Mouse (Mus musculus) cortical plate, adult 2 months (tissue): ENCODE results near the gene Add3. TPM values are rescaled to one million over a fixed set of nuclear protein-coding genes. Genes with fewer than 3 reads are reported as not detected.

Source experiments
- H3K27ac ChIP-seq: fragments of 200-500 bp; 2 replicates; pipeline ENCODE4 v1.5.1; 2012; ENCODE audit warnings: low read length, control low read depth, inconsistent platforms; ENCODE audit not compliant: insufficient read depth
- H3K4me1 ChIP-seq: fragments of 200-500 bp; 2 replicates; pipeline ENCODE4 v1.6.1; 2011; ENCODE audit warnings: low read length; ENCODE audit not compliant: control insufficient read depth, insufficient read depth
- H3K4me3 ChIP-seq: fragments of 200-500 bp; 2 replicates; pipeline ENCODE4 v1.5.1; 2011; ENCODE audit warnings: mild to moderate bottlenecking, low read length, control low read depth; ENCODE audit not compliant: insufficient read depth
- CTCF ChIP-seq: fragments of 200-500 bp; IDR thresholded peaks from 2 replicates; pipeline ENCODE4 v1.5.1; 2011; ENCODE audit warnings: mild to moderate bottlenecking, control low read depth, low read length; ENCODE audit not compliant: insufficient read depth; ENCODE audit errors: extremely low read depth
- POLR2A ChIP-seq: fragments of 200-500 bp; IDR thresholded peaks from 2 replicates; pipeline ENCODE4 v1.6.1; 2011; ENCODE audit warnings: mild to moderate bottlenecking, low read length, control low read depth; ENCODE audit not compliant: insufficient read depth; ENCODE audit errors: extremely low read depth
- polyA plus RNA-seq: library from polyadenylated mRNA; depleted of rRNA; stranded (reverse); fragments of >200 nt; gene quantifications from 2 replicates; pipeline ENCODE4 v1.2.3, GENCODE M21; 2012

Add3 gene
- polyA plus RNA-seq, 1 experiment = 76.7 TPM

DNA sequence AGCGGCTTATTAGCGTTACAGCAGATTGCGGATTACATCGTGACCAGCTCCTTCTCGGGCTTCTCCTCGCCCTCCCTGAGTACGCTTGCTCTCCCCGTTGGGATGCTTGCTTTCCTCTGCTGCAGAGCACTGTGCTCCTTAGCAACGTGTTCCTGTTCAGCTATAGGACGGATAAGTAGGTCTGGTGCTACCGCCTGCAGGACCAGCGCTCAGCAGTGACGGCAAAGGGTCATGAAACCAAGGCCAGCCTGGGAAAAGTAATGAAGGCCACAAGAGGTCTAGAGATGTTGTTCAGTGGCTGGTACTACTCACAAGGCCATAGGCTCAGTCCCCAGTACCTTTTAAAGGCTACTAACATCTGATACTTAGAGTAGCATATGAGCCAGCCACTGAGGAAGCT, 86.4 kb downstream of the Add3 start:
- no peak overlapping the region for H3K4me3 ChIP-seq
- no peak overlapping the region for H3K27ac ChIP-seq
- H3K4me1 ChIP-seq = peaks cover 3% of the 10 kb centered on the region
- TF ChIP-seq POLR2A = no peak

DNA sequence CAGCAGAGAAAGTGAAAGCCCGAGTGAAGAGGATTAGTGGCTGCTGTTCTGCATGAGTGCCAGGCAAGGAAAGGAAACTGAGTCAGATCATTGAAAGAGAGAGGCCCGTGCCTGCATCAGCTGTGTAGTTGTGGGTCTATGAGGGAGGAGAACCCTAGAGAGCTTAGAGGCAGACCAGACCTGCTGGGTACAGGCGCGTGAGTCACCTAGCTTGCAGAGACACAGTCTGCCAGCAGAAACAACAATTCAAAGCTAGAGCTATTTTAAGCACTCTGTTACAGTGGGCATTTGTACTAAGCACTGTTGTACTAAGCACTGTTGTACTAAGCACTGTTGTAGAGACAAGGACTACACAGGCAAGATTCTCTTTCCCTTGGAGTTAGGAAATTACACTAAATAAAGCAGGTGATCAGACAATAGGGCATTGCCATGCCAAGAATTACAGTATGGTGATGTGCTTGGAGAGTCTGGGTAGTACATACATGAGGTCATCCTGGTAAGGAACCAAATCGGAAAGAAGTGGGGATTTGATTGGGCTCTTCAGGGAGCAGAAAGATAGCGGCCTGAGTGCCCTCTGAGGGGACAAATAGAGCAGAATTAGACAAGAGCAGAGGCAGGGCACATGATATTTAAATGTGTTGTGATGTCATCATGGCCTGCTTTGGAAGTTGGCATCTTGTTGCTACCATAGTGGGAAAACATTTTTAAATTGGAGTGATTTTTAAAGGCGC, 88.0 kb downstream of the Add3 start:
- no peak for TF ChIP-seq POLR2A
- no peak for TF ChIP-seq CTCF
- Histone ChIP-seq H3K27ac (no peak overlapping the region), H3K4me3 (no peak overlapping the region), H3K4me1 (peaks cover 3% of the 10 kb centered on the region)

DNA sequence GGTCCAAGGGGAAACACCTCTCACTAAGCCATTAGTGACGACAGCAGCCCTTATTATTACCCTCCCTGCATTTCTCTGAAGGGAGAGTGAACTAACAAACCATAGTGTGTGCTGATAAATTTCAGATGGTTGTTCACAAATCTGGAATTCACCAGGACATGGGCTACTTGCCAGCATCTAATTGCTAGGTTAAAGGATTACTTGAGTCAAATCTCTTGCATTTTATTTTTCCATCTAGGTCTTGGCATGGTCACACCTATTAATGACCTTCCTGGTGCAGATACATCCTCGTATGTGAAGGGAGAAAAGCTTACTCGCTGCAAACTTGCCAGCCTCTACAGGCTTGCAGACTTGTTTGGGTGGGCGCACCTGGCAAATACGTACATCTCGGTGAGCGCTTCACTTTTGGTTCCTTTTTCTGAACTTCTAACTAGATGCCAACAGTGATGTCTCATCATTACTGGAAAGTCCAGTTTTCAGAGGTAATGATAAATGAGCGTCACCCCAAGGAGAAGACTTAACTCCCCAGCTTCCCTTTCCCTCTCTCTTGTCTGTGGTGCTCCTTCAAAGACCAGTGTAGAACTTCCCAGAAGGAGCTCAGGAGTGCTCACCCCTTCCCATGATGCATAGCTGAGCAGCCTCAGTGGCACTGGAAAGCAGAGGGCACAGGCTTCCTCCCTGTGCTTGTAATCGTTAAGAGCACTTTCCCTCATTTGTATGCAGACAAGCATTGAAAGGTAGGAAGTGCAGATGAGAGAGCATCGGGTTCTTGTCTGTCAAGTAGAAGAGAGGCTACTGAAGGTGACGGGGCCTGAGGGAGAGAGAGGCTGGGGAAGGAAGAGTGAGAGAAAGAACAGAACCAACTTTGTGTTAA, 90.9 kb downstream of the Add3 start:
- no peak overlapping the region for H3K4me3 ChIP-seq
- H3K27ac ChIP-seq = no peak overlapping the region
- peaks cover 3% of the 10 kb centered on the region for H3K4me1 ChIP-seq
- TF ChIP-seq CTCF = no peak
- TF ChIP-seq POLR2A = no peak

DNA sequence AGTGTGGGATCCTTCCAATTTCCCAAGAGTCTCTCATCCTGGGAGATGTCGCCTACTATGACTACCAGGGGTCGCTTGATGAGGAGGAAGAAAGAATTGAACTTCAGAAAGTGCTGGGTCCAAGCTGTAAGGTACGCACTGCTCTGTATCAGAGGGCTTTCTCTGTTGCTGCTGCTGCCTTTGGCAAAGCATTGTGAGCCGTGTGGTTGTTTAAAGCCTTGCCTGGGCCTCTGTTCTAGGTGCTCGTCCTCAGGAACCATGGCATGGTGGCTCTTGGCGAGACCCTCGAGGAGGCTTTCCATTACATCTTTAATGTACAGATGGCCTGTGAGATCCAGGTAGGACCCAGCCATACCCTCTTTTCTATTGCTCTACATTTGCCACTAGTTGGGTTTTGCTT, 93.3 kb downstream of the Add3 start:
- Histone ChIP-seq H3K27ac (no peak overlapping the region), H3K4me1 (no peaks in the 10 kb centered on the region), H3K4me3 (no peak overlapping the region)
- TF ChIP-seq POLR2A = no peak
- no peak for TF ChIP-seq CTCF

DNA sequence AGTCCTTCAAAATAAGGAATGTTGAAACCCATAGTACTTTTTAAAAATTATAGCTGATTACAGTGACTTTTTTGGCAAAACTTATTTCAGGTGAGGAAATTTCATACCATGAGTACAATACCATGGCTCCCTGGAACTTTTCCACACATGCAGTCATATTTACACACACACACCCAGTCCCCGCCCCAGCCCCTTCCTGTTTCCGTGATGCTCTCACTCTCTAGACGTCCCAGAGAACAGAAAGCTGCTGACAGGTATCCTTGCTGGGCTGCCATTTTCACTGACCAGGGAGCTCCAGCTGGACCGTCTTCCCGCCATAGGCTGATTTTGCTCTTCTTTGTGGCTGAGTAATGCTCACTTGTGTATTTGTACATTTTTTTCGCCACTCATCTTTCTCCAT, 101.6 kb downstream of the Add3 start:
- no peaks in the 10 kb centered on the region for H3K4me1 ChIP-seq
- H3K27ac ChIP-seq = no peak overlapping the region
- H3K4me3 ChIP-seq = no peak overlapping the region
- TF ChIP-seq POLR2A = no peak
- no peak for TF ChIP-seq CTCF

DNA sequence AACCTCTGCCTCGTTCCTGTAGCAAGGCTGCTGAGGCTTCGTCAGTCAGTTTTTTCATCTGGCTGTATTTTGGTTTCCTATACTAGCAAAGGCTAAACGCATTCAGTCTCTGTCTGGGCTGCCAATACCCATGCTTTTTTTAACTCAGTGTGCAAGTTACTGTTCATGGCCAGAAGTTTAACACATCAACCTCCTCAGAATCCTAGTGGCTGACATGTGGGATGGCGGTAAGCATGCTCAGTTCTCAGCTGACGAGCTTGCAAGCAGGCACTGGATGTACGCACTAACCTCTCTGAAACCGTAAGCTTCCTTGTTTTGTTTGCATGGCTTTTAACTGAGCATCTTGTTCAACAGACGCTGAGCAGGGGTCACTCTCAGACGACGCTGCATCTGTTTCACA, 103.7 kb downstream of the Add3 start:
- no peak overlapping the region for H3K27ac ChIP-seq
- H3K4me1 ChIP-seq = no peaks in the 10 kb centered on the region
- no peak for TF ChIP-seq CTCF
- H3K4me3 ChIP-seq = no peak overlapping the region

DNA sequence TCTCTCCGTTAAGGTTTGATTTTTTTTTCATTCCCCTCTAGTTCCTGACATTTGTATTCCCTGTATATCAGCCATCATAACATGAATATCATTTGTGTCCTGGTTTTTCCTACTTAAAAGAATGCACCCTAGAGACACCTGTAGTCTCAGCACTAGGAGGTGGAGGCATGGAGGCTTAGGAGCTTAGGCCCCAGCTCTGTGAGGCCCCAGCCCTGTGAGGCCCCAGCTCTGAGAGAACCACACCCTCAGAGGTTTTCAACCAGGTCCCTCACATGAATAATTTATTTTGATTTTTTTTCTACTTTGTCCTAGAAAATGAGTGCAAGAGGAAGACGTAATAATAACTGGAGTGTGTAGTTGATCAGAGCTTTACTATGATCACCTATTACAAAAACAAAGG, 107.3 kb downstream of the Add3 start:
- Histone ChIP-seq H3K27ac (no peak overlapping the region), H3K4me1 (no peaks in the 10 kb centered on the region), H3K4me3 (no peak overlapping the region)
- TF ChIP-seq CTCF = no peak
- no peak for TF ChIP-seq POLR2A

DNA sequence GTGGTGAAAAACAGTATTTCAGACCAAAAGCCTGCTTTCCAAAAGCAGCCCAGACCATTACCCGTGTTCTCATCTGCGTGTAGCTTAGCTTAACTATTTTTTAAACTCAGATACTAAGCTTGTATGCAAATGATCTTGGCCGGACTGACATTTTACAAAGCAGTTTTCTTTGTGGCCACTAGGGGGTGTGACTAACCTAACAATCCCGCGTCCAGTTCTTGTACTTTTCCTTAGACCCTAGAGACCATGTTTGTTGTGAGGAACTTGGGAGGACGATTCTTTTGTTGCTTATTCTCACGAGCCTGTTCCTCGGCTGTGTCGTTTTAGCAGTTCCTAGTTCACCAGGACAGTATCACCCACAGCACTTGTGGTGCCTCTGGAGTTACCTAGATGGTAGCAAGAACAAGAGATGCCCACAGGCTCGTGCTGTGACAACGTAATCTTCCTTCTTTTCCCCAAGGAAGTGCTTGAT, 107.8 kb downstream of the Add3 start:
- TF ChIP-seq CTCF (peak; percentile 73; the same call in 1 of the 2 replicates), POLR2A (no peak)
- Histone ChIP-seq H3K27ac (no peak overlapping the region), H3K4me1 (no peaks in the 10 kb centered on the region), H3K4me3 (no peak overlapping the region)

DNA sequence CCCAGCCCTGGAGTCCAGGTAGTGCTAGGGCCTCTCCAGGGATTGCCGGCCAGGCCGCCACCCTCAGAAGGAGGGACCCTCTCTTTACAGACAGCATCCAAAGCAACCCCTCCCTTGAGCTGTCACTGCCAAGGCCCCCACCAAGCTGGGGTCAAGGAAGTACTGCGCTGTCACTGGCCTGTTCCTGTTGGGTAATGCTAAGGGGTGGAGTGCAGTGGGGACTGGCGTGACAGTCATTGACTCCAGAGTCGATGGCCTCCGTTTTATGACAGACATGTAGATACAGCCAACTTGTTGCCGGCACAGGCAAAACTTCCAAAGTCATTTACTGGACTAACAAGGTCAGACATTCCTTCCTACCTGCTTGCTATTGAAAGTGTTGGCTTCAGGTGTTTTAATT, 110.8 kb downstream of the Add3 start:
- no peaks in the 10 kb centered on the region for H3K4me1 ChIP-seq
- H3K27ac ChIP-seq = no peak overlapping the region
- TF ChIP-seq POLR2A (no peak), CTCF (no peak)
- H3K4me3 ChIP-seq = no peak overlapping the region

DNA sequence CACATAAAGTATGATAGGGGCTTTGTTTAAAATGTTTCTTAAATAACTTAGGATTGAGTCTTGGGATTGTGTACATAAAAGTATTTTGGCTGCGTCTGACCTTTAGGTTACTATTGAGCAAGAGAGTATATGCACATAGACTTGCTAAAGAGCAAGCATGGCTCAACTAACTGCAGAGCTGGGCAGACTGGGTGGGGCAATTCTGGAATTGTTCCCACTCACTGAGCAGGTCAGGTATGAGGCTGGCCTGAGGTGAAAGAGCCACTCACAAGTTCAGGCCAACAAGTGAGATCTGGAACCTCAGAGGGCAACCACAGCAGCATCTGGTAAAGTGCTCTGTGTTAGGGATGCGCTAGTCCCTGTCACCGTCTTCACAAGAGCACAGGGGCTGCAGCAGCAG, 111.4 kb downstream of the Add3 start:
- H3K4me1 ChIP-seq = no peaks in the 10 kb centered on the region
- TF ChIP-seq CTCF = no peak
- TF ChIP-seq POLR2A = no peak
- H3K4me3 ChIP-seq = no peak overlapping the region
- no peak overlapping the region for H3K27ac ChIP-seq
